Mouse (Mus musculus): ENCODE results near the gene Pgm1.

The Pgm1 gene

DNA sequence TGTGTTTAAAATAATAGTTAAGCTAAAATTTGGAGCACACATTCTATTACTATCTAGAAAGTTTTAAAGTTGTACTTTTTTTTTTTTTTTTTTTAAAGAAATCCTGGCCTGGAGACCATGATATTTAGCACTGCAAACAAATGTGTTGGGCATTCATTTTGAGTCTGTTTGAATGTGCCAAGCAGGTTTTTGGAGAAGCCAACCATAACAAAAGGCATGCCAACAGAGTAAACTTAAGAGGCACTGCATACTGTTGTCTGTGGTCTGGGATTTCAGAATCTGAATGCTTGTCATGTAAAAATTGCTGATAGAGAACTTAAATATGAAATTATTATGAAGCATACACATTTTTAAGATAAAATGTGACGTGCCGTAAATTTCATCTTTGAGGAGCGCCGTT, 28.0 kb downstream of the Pgm1 start:
- DNase-seq (ENCODE audit: extremely low spot score, low spot score): no peak

DNA sequence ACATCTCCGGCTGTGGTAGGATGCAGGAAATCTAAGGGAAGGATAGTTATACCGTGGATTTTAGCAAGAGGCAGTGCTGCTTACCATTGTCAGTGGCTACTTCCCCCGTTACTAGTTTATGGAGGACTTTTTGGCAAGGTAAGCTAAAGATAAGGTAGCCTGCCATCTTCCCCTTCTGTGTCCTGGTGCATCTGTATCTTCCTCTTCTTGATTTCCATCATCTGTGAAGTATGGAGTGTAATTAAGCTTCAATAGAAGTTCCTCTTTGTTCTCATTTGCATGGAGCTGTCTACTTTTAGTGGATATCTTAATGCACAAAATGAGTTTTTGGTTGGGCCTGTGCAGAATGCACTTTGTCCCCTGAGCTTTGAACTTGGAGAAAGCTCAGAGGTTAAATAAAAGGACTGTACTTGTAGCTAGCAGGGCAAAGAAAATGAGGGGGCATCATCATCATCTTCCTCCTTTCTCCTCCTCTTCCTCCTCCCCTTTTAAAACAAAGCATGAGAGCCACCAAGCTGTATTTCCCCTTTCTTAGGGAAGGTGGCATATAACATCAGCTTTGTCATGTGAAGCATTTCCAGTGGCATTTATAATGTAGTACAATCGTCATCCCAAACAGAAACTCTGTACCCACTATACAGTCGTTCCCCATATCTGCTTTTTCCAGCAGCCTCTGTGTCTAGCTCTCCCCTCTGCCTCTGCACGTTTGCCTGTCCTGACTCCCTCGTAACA, 29.0 kb downstream of the Pgm1 start:
- DNase-seq (ENCODE audit: extremely low spot score, low spot score): no peak

DNA sequence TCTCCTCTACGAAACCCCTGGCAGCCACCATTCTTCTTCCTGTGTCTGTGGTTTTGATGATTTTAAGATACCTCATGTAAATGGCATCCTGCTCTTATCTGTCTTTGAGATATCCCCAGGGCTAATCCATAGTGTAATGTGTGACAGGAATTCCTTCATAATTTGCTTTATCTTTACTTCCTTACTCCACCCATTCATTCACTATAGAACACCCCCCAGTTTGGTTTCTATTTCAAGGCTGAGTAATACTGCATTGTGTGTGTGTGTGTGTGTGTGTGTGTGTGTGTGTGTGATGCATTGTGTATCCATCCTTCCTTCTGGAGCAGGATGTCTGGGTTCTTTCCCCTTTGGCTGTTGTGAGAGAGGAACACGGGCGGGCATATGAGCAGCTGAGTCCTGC, 30.1 kb downstream of the Pgm1 start:
- no peak for DNase-seq (ENCODE audit: extremely low spot score, low spot score)

DNA sequence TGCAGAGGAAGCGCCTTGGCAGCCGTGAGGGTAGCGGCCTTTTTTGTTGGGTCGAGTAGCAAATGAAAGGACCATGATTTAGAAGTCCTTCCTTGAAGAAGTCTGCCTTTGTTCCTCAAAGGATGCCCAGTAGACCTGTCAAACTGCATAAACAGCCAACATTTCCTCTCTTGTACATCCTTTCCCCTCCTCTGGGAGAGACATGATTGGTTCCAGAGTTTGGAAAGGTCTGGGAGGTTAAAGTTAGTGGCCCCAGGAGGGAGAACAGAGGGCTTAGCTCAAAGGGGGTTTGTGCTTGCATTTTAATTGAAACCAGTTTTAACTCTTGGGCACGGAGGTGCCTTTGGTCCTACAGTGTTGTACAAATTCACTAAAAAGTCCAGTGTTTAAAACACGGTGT, 37.3 kb downstream of the Pgm1 start:
- DNase-seq (ENCODE audit: extremely low spot score, low spot score): no peak

DNA sequence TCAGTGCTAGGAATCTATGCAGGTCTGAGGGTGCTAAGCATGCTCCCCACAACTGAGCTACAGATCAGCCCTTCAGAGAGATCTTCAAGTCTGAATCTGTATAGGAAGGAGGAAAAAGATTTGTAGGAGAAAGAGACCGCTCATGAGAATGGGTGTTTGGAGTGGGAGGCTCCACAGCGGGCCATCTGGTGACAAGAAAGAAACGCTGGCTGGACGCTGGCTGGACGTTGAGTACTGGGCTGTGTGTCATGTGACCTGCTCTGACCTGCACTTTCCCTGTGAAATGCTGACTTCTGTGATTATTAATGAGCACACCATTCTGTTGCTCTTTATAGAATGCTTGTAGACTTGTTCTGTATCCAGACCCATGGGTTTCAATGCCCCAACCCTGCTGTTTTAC, 40.1 kb downstream of the Pgm1 start:
- peak; percentile 39 for DNase-seq (ENCODE audit: extremely low spot score, low spot score)

DNA sequence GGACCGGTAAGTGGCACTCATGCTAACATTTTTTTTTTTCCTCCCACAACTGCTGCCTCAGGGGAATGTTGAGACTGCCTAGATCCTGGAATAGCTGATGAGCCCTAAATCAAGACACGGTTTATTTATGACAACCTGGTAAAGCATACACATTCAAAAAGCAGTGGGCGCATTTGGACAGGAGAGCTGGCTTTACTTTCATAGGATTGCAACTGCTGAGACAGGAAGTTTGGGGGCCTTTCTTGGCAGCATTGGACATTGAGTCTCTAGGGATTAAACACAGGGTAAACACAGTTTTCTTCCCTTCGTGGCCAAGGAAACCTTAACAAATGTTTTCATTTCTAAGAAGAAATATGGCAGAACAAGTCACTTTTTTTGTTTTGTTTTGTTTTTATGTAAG, 40.9 kb downstream of the Pgm1 start:
- DNase-seq (ENCODE audit: extremely low spot score, low spot score): no peak

DNA sequence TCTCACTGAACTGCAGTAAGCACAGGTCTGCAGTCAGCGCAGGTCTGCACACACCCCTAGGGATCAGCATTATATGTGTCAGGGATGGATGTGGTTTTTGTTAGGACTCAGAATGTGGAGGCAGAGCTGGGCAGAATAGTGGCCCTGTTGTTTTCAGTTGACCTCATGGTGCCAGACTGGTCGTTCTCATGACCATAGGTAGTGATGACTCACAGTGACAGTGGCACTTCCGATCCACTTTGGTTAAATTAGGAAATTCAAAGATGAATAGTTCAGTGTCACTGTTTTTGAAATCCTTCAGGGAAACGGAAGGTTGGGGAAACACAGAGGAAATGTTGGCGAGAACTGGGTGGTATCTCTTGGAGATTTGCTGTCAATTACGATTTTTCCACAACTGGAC, 43.7 kb downstream of the Pgm1 start:
- no peak for DNase-seq (ENCODE audit: extremely low spot score, low spot score)

DNA sequence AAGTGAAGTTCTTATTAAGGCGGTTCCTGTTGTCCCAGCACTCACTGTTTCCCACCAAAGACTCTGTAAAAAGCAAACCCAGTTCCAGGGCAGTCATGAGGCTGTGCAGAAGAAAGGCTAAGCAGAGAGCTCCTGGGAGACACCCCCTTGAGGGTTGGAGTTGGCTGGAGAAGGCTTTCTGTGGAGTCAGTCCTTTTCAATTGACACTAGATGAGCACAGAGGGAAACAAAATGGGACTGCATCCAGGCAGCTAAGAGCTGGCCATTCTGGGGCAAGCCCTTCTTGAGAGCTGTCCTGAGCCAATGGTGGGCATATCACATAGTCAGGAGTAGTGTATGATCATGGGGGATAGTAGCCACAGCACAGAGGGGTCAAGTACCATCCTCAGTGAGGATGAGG, 44.7 kb downstream of the Pgm1 start:
- DNase-seq (ENCODE audit: extremely low spot score, low spot score): no peak

DNA sequence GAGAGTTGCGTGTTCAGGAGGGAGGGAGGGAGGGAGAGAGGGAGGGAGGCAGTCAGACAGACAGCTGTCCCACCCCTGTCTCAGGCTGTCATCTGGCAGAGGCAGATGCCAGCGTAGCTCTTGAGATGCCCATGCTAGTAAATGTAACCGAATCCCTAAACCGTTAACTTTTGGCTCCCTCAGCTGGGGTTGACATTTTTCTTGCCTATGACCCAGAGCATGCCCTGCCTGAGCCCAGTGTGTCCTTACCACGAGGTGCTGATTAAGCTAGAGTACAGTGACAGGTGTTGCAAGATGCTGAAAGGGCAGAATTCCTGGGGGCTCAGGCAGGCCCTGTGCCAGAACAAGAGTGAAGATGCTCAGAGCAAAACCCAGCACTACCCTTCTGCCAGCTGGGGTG, 45.2 kb downstream of the Pgm1 start:
- DNase-seq (ENCODE audit: extremely low spot score, low spot score): no peak

DNA sequence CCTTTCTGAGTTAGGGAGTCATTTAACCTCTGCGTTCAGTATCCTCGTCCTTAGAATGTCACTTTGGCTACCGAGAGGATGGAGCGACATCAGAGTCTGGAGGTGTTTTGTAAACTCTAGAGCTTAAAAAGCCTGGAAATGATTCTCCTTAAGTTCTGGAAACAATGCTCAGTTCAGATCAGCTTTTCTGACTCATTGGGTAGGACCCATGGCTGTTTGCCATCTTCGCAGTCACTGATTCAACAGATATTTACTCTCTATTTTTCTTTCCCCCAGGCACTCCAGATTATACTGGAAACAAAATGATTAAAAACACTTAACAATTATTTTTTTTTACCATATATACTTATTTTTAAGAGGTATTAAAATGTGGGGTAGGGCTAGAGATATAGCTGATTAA, 50.1 kb downstream of the Pgm1 start:
- no peak for DNase-seq (ENCODE audit: extremely low spot score, low spot score)

DNA sequence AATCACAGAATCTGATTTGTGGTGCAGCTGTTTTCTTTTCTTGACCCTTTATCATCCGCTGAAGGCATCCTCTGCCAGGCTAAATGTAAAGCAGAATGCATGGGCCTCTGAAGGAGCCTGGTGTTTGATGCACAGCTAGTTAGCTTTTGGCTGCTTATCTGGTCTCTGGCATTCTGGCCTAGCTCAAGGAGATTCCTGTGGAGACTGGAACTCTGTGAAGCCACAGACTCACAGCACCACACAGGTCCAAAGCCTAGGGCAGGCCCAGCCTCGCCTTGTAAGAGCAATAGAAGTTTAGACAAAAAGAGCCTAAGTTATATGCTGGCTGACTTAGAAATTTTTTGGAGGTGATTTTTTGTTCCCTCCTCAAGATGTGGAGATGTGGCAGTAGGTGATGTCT, 52.0 kb downstream of the Pgm1 start:
- no peak for DNase-seq (ENCODE audit: extremely low spot score, low spot score)

DNA sequence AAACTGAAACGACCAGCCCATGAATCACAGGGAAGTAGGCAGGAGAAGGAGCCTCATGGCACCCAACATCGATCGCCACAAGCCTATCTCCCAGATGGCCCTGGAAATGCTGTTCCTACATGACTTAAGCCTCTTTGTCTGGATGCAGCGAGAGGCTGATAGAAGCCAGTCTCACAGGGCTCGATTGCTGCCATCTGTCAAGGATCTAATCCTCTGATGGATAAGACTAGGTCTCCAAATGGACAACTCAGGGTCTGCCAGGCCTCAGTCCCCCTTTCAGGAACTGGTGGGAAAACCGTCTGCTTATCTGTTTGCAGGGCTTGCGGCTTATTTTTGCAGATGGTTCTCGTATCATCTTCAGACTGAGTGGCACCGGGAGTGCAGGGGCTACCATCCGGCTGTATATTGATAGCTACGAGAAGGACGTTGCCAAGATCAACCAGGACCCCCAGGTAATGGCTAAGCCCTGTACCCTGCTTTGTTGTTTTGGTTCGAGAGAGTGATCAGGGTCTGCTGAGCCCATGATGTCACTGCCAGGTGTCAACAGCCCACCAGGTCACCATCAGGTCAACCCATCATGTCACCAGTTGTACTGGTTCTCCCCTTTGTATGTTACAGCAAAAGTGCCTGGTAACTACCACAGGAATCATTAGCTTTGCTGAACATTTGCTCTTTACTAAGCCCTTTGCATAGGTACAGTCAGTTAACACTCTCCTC, 54.6 kb downstream of the Pgm1 start:
- no peak for DNase-seq (ENCODE audit: extremely low spot score, low spot score)

DNA sequence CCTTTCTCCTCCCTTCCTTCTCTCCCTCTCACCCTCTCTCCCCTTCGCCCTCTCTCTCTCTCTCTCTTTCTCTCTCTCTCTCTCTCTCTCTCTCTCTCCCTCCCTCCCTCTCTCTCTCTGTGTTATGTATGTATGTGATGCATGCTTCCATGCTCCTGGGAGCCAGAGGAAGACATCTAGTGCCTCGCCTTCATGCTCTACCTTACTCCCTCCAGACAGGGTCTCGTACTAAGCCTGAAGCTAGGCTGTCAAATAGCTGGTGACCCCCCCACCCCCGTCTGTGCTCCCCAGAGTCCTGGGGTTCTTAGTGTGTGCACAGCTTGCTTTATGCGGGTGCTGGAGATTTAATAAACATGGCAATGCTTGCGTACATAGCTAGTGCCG, 55.1 kb downstream of the Pgm1 start:
- no peak for DNase-seq (ENCODE audit: extremely low spot score, low spot score)

DNA sequence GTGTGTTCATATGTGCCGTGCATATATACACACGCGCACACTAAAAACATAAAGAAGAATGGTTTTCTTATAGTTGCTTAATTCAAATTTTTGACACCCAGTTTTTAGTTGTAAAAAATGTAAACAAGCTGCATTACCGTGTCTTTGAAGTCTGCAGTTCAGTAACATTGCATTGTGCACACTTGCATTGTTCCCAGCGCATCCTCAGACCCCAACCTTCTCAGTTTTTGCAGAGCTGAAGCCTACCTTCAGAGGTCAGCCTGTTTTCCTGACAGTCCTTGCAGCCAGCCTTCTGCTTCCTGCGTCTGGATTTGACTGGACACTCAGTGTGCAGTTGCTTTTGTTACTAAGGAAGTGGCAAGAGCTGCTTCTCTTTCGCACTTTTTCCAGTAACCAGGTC, 55.9 kb downstream of the Pgm1 start:
- DNase-seq (ENCODE audit: extremely low spot score, low spot score): no peak

DNA sequence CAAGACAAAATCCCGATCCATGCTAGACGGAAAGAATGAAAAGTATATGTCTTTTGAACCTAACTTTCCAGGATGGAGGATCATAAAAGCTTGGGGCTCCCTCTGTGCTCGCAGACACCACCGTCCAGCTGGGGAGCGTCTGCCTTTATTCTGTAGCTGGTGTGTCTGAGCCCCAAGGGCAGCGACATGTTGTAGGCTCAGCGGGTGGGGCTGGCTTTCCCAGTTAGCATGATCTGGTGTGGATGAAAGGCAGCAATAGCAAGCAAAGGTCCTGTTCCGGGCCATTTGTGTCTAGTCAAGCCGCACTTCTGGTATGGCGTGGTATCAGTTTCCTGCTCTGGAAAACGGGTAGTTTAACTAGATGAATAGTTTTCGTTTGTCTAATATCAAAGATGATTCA, 56.4 kb downstream of the Pgm1 start:
- DNase-seq (ENCODE audit: extremely low spot score, low spot score): no peak

DNA sequence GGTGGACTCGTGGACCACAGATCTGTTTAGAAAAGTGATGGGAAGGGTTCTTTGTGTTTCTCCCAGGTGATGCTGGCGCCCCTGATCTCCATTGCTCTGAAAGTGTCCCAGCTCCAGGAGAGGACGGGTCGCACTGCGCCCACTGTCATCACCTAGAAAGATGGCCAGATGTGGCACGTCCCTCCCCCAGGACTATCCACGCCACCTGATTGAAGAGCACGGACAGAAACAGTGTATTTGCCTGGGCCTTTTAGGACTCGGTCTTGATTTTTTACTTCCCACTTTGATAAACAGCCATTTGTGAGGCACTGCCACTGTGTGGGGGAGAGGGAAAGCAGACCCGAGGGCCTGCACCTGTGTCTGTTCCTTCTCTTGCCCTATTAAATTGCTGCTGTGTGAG, 57.4 kb downstream of the Pgm1 start:
- no peak for DNase-seq (ENCODE audit: extremely low spot score, low spot score)

DNA sequence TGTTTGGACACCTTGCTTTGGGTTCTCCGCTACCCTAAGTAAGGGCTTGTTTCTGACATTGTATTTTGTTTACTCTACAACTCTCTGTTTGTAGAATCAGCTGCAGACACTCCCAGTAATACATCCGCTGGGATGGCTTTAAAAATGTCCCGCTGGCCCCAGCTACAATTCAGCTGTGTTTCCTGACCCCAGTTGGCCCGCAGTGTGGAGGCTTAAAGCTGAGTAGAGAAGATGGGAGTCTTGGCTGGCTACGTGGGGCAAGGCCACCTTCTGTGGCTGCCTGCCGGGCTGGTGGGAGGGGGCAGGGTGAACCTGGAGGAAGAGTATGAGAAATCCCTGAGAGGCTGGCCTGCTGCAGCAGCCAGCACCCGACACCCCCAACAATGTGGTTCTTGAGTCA, 59.6 kb downstream of the Pgm1 start:
- no peak for DNase-seq (ENCODE audit: extremely low spot score, low spot score)

DNA sequence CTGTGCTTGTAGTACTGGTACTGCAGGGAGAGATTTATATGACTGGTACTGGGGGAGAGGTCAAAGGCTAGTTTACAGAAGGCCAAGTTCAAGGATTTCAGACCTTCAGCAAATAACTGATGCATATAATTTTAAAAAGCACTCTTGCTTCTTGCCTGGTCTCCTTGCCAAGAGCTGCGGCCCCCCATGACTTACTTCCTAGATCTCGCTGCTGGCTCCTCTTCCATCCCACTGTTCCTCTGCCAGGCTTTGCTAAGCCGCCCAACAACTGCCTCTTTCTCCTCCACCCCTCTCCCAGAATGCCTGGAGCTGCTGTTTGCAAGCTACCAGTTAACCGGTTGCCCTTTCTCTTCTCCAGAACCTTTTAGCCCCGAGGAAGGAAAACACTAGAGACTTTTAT, 71.8 kb downstream of the Pgm1 start:
- DNase-seq (ENCODE audit: extremely low spot score, low spot score): no peak

DNA sequence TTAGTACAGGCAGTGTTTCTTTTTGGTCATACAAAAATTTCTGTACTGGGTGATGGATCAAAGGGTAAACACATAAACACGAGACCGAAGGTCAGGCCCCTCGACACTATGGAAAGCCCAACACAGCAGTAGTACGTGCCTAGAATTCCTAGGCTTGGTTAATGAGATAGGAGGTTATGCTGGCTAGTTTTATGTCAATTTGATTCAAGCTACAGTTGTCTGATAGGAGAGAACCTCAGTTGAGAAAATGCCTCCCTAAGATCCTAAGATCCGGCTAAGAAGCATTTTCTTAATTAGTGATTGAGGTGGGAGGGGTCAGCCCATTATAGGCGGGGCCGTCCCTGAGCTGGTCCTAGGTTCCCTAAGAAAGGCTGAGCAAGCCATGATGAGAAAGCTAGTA, 72.6 kb downstream of the Pgm1 start:
- no peak for DNase-seq (ENCODE audit: extremely low spot score, low spot score)

DNA sequence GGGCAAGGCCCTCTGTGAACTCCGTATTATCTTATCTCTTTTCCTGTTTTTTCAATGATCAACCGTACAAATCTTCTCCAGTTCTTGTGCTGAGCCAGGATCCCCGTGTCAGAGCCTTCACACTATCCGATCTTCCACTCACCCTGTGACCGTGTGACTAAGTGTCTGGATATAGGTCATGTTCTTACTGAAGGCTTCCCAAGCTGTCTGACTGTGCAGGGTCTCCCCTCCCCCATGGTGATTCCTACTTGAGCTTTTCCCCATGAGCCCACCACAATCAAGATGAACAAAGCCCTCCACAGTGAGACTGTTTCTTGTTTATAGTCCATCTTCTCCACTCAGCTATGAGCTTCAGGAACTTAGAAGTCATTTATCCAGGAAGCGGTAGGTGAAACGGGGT, 78.5 kb downstream of the Pgm1 start:
- DNase-seq (ENCODE audit: extremely low spot score, low spot score): no peak

DNA sequence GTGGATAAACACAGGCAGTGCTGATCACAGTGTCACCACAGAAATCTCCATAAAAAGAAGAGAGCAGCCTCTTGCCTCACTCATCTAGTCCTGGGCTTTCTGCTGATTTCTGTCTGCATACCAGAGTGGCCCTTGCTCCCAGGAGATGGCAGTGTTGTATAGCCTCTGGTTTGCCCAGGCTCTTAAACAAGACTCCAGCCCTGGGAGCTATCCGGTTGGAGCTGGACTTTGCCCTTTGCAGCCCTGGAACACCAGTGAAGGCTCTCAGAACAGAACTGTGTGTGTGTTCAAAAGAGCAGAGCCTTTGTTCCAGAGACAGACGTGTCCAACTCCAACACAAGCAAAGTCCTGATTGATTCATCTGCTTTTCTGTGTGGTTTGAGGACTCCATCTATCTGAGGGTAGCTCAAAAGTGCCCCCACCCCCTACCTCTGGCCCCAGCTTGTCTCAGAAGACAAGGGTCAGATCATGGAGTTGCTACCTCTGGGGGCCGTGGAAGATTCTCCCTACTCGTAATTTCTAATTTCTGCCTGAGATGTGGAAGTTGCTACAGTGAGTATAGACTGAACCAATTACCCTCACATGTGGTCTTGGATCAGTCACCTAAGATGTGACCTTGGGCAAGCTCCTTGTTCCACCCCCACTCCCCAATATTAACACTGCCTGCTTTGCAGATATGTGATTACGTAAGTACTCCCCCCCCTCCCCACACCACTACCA, 79.3 kb downstream of the Pgm1 start:
- DNase-seq (ENCODE audit: extremely low spot score, low spot score): peak; percentile 68

DNA sequence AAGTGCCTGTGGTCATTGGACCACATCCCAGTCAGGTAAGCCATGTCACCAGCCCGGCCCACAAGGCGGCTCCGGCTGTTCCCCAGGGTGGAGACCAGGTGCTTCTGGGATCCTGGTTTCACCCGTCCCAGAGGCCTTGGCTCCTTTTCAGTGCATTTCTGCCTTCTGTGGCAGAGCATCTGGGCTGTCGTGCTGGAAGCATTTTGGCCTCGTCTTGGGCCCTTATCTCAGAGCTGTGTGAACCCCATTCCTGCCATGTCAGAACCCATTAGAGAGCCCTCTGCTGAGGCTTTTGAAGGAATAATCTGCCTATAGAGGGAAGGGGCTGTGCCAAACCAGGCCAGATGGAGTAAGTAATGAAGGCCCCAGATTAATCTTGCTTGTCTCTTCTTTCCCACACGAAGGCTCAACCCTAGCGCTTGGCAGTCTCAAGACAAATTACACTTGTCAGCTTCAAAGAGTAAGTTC, 80.0 kb downstream of the Pgm1 start:
- DNase-seq (ENCODE audit: extremely low spot score, low spot score): peak; percentile 30

DNA sequence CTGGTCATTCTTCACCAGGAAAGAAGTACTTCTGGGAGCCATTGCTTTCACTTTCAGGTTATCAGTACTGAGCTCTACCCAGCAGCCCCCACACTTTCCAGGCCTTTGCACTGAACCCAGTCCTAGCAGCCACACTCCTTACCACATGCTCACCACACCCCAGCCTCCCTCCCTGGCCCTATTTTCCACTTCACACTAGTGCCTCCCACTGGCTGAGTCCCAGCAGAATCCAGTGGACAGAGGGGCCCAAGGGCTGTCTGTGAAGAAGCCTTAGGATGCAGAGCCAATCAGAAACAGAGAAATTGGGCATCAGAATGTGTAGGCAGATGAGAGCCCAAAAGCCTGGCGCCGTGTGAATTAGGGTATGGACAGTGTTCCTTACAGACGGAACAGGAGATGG, 81.7 kb downstream of the Pgm1 start:
- no peak for DNase-seq (ENCODE audit: extremely low spot score, low spot score)

Data from neural tube, embryonic 10.5 days (tissue).